Mouse (Mus musculus): Measurements from ENCODE around the gene Klhl24. TPM values are rescaled to one million over a fixed set of nuclear protein-coding genes. Genes with fewer than 3 reads are reported as not detected.

Gene Klhl24
- total and polyA plus RNA-seq, 3 experiments = 14.1 to 64.7 (median 59.3) TPM

GRCm38 (mm10) chr16:20169071-20169470, 71.7 kb downstream of the Klhl24 start:
- DNase-seq (ENCODE audit: low spot score) (no peak), ATAC-seq (ENCODE audit: extremely low read depth, insufficient number of reproducible peaks, low FRiP score, poor library complexity, severe bottlenecking) (no peak)
- H3K27me3 ChIP-seq (ENCODE audit: insufficient read depth, low read length) = no peaks in the 10 kb centered on the region
- H3K9me3 ChIP-seq (replicated peaks) = no peaks in the 10 kb centered on the region
- H3K4me3 ChIP-seq (ENCODE audit: low read depth, low read length) = no peak overlapping the region
- peaks cover 76% of the 10 kb centered on the region for H3K36me3 ChIP-seq (replicated peaks)
- H3K4me1 ChIP-seq (ENCODE audit: insufficient read depth, low read depth, low read length) = peaks cover 2% of the 10 kb centered on the region; the same call in 1 of the 2 replicates
- TF ChIP-seq GATA1 (IDR thresholded peaks at IDR 0.05; ENCODE audit: borderline replicate concordance, low read length) (no peak), GATA2 (IDR thresholded peaks at IDR 0.05; ENCODE audit: borderline replicate concordance, low read depth, low read length) (no peak), CTCF (IDR thresholded peaks at IDR 0.05; ENCODE audit: low read depth, low read length) (no peak), POLR2AphosphoS5 (IDR thresholded peaks at IDR 0.05; ENCODE audit: insufficient replicate concordance, low read depth, low read length) (no peak), TAL1 (conservative IDR thresholded peaks at IDR 0.05; ENCODE audit: low read depth, low read length) (no peak)

DNA sequence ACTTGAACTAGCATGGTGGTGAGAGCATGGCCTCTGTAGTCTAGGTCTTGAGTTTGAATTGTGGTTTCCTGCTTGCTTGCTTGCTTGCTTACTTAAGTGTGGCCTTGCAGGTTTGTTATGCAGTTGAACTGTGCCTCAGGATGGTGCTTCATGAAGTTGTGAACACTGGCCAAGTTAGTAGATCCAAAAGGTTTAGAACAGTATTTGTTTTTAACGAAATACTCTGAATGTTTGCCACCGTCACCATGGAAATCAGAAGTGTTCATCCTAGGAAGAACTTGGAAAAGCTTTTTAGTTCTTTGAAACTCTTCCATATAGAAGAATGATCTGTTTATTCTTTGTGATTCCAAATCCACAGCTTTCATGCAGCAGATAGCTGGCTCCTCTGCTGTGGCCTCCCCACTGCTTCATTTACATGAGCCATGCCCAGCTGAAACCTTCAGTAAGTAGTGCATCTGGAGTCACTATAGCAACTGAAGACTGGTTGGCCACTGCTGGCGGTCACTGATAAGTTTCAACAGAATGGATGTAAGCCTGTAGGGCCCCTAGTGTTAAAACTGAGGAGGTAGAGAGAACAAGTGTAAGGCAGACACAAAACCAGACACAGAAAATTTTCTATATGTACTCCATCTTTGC, 72.2 kb downstream of the Klhl24 start:
- H3K4me1 ChIP-seq (ENCODE audit: insufficient read depth, low read depth, low read length) = peaks cover 2% of the 10 kb centered on the region; the same call in 1 of the 2 replicates
- TF ChIP-seq TAL1 (conservative IDR thresholded peaks at IDR 0.05; ENCODE audit: low read depth, low read length) (no peak), GATA1 (IDR thresholded peaks at IDR 0.05; ENCODE audit: borderline replicate concordance, low read length) (no peak), CTCF (IDR thresholded peaks at IDR 0.05; ENCODE audit: low read depth, low read length) (no peak), GATA2 (IDR thresholded peaks at IDR 0.05; ENCODE audit: borderline replicate concordance, low read depth, low read length) (no peak), POLR2AphosphoS5 (IDR thresholded peaks at IDR 0.05; ENCODE audit: insufficient replicate concordance, low read depth, low read length) (no peak)
- ATAC-seq (ENCODE audit: extremely low read depth, insufficient number of reproducible peaks, low FRiP score, poor library complexity, severe bottlenecking) (no peak), DNase-seq (ENCODE audit: low spot score) (no peak)
- H3K27me3 ChIP-seq (ENCODE audit: insufficient read depth, low read length) = no peaks in the 10 kb centered on the region
- peaks cover 77% of the 10 kb centered on the region for H3K36me3 ChIP-seq (replicated peaks)
- H3K9me3 ChIP-seq (replicated peaks) = no peaks in the 10 kb centered on the region
- H3K4me3 ChIP-seq (ENCODE audit: low read depth, low read length) = no peak overlapping the region

Other genes starting within 250 kb of the Klhl24 start
- 0.83 TPM in 1 of 2 replicates, not detected in the other for gene Klhl6, start 114.5 kb upstream of the Klhl24 start, total RNA-seq (2014; fragmentation: Nextera tagmentation)
- 4.9 and 5.4 TPM in 2 replicates for gene Klhl6, start 114.5 kb upstream of the Klhl24 start, total RNA-seq (2017)
- 0.13 and 0.20 TPM in 2 replicates for gene Klhl6, start 114.5 kb upstream of the Klhl24 start, polyA plus RNA-seq (2012)
- 49.0 and 54.5 TPM in 2 replicates for gene Yeats2, start 43.5 kb downstream of the Klhl24 start, total RNA-seq (2014; fragmentation: Nextera tagmentation)
- gene Yeats2, start 43.5 kb downstream of the Klhl24 start, total RNA-seq (2017) = 23.6 and 24.3 TPM in 2 replicates
- 38.4 and 46.1 TPM in 2 replicates for gene Yeats2, start 43.5 kb downstream of the Klhl24 start, polyA plus RNA-seq (2012)
- gene Map6d1, start 143.8 kb downstream of the Klhl24 start, total RNA-seq (2014; fragmentation: Nextera tagmentation) = not detected in 2 replicates
- gene Map6d1, start 143.8 kb downstream of the Klhl24 start, total RNA-seq (2017) = 0.06 TPM in 1 of 2 replicates, not detected in the other
- not detected in 2 replicates for gene Map6d1, start 143.8 kb downstream of the Klhl24 start, polyA plus RNA-seq (2012)
- gene Parl, start 204.8 kb downstream of the Klhl24 start, total RNA-seq (2014; fragmentation: Nextera tagmentation) = 68.8 and 70.4 TPM in 2 replicates
- gene Parl, start 204.8 kb downstream of the Klhl24 start, total RNA-seq (2017) = 85.7 and 131 TPM in 2 replicates
- 301 and 317 TPM in 2 replicates for gene Parl, start 204.8 kb downstream of the Klhl24 start, polyA plus RNA-seq (2012)
- gene Cyp2ab1, start 227.9 kb downstream of the Klhl24 start, total RNA-seq (2014; fragmentation: Nextera tagmentation) = not detected in 2 replicates
- gene Cyp2ab1, start 227.9 kb downstream of the Klhl24 start, total RNA-seq (2017) = 0.17 TPM in 1 of 2 replicates, not detected in the other
- not detected in 2 replicates for gene Cyp2ab1, start 227.9 kb downstream of the Klhl24 start, polyA plus RNA-seq (2012)

All from G1E (cell line).